7 mouse cellular contexts compared by ENCODE assay signal in the genomic region with DNA sequence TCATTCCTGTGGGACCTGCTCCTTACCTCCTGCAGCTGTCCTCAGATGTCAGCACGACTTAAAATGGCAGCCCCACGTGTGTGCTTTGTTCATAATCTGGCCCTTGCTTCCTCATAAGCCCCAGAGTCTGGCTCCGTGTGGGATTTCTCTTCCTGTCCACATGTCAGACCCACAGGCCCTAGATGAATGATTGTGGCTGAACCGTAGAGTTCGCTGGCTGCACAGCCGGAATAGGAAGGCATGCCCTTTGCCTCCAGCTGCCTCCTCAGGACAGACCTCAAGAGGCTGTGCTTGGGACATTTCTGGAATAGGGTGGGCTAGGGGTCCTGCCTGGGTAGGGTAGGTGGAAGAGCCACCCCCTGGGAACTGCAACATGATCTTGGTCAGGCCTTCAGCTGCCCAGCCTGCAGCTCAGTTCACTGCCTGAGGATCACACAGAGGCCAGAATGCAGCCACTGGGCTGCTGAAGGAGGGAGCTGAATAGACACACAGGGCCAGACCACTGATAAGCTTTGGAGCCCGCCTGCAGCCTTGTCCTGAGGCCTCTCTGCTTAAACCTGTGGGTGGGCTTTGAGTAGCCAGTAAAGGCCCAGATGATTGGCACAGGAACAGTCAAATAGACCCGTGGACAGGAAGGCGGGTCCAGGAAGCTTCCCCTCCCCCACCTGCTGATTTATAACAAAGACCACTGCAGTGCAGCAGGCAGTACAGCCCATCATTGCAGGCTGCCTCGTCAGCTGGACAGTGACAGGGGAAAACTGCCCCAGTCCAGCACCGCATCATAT. TPM values are rescaled to one million over a fixed set of nuclear protein-coding genes. Genes with fewer than 3 reads are reported as not detected.
A peak's percentile ranks its signal among the peaks of the same experiment; 100 is the strongest.
DNase-seq lines count a peak whose midpoint lies in the region; ATAC-seq and TF ChIP-seq lines count a peak whose summit lies in the region.

No protein-coding gene starts in this region.

- 0 out of 2 replicates have a peak overlapping the region, but pooled peaks have one; percentile 8 for H3K4me2 ChIP-seq in embryonic facial prominence, embryonic 11.5 days (ENCODE audit: low read depth, low read length)
- no peak overlapping the region for H3K4me2 ChIP-seq in forebrain, embryonic 16.5 days (ENCODE audit: low read length)
- H3K4me2 ChIP-seq in kidney, postnatal 0 days (ENCODE audit: low read length): no peak overlapping the region

- H3K27me3 ChIP-seq in embryonic facial prominence, embryonic 11.5 days (ENCODE audit: control insufficient read depth, insufficient read depth, low read length): no peaks in the 10 kb centered on the region
- H3K27me3 ChIP-seq in forebrain, embryonic 16.5 days (replicated peaks; ENCODE audit: control insufficient read depth, insufficient read depth, low read length): no peaks in the 10 kb centered on the region
- no peaks in the 10 kb centered on the region for H3K27me3 ChIP-seq in kidney, postnatal 0 days (ENCODE audit: insufficient read depth, low read length)
- no peaks in the 10 kb centered on the region for H3K27me3 ChIP-seq in midbrain, embryonic 10.5 days (ENCODE audit: low read depth, poor library complexity, severe bottlenecking)

- peak overlapping the region; percentile 54 for H3K9ac ChIP-seq in embryonic facial prominence, embryonic 11.5 days (replicated peaks; ENCODE audit: low read length)
- no peak overlapping the region; the same call in 1 of the 2 replicates for H3K9ac ChIP-seq in forebrain, embryonic 16.5 days (replicated peaks; ENCODE audit: low read depth, low read length)
- 0 out of 2 replicates have a peak overlapping the region, but pooled peaks have one; percentile 37 for H3K9ac ChIP-seq in kidney, postnatal 0 days (ENCODE audit: low read depth, low read length)

- DNase-seq in embryonic facial prominence, embryonic 11.5 days (ENCODE audit: low spot score): peak; percentile 92
- peak; percentile 88 for DNase-seq in kidney, postnatal 0 days (ENCODE audit: low spot score)
- peak; percentile 93 for DNase-seq in midbrain, embryonic 10.5 days (ENCODE audit: low spot score)
- no peak for DNase-seq in layer of hippocampus, postnatal 25 days (ENCODE audit: extremely low spot score in 1 of 2, low spot score in 1 of 2)
- no peak for DNase-seq in spleen, adult 18-20 months
- DNase-seq in ovary, adult 18-20 months (ENCODE audit: low spot score): no peak

- peaks cover 17% of the 10 kb centered on the region for H3K4me1 ChIP-seq in embryonic facial prominence, embryonic 11.5 days (ENCODE audit: control insufficient read depth, insufficient read depth, low read length)
- peaks cover 5% of the 10 kb centered on the region; the same call in 1 of the 2 replicates for H3K4me1 ChIP-seq in forebrain, embryonic 16.5 days (replicated peaks; ENCODE audit: control insufficient read depth, insufficient read depth, low read length)
- peaks cover 38% of the 10 kb centered on the region for H3K4me1 ChIP-seq in kidney, postnatal 0 days (replicated peaks; ENCODE audit: insufficient read depth, low read length)
- H3K4me1 ChIP-seq in midbrain, embryonic 10.5 days: peaks cover 69% of the 10 kb centered on the region

- H3K27ac ChIP-seq in embryonic facial prominence, embryonic 11.5 days (replicated peaks; ENCODE audit: low read depth, low read length): peak overlapping the region; percentile 90
- peak overlapping the region; percentile 3; the same call in 1 of the 2 replicates for H3K27ac ChIP-seq in forebrain, embryonic 16.5 days (ENCODE audit: low read length)
- peak overlapping the region; percentile 87 for H3K27ac ChIP-seq in kidney, postnatal 0 days
- H3K27ac ChIP-seq in midbrain, embryonic 10.5 days (replicated peaks): peak overlapping the region; percentile 93

- no peak for TF ChIP-seq CTCF in kidney, postnatal 0 days (IDR thresholded peaks at IDR 0.05; ENCODE audit: low read depth)

- H3K9me3 ChIP-seq in embryonic facial prominence, embryonic 11.5 days (replicated peaks; ENCODE audit: control insufficient read depth, low read length): no peaks in the 10 kb centered on the region
- H3K9me3 ChIP-seq in forebrain, embryonic 16.5 days (ENCODE audit: control insufficient read depth, low read length): peaks cover 4% of the 10 kb centered on the region
- H3K9me3 ChIP-seq in kidney, postnatal 0 days (replicated peaks; ENCODE audit: low read length): no peaks in the 10 kb centered on the region
- H3K9me3 ChIP-seq in midbrain, embryonic 10.5 days (replicated peaks): peaks cover 14% of the 10 kb centered on the region

- 14% methylated on average over 11 of the region's 11 CpGs for WGBS in embryonic facial prominence, embryonic 11.5 days
- WGBS in forebrain, embryonic 16.5 days: 15% methylated on average over 11 of the region's 11 CpGs
- 14% methylated on average over 11 of the region's 11 CpGs for WGBS in kidney, postnatal 0 days
- WGBS in midbrain, embryonic 10.5 days: 11% methylated on average over 11 of the region's 11 CpGs

- peak; percentile 80 for ATAC-seq in embryonic facial prominence, embryonic 11.5 days (replicated peaks; ENCODE audit: insufficient number of reproducible peaks, low FRiP score, low TSS enrichment, low read depth)
- ATAC-seq in forebrain, embryonic 16.5 days: peak; percentile 73; the same call in 1 of the 2 replicates
- peak; percentile 59 for ATAC-seq in kidney, postnatal 0 days (replicated peaks; ENCODE audit: low FRiP score, low read depth)

- H3K4me3 ChIP-seq in embryonic facial prominence, embryonic 11.5 days (ENCODE audit: low read depth, low read length): no peak overlapping the region
- H3K4me3 ChIP-seq in forebrain, embryonic 16.5 days (replicated peaks; ENCODE audit: low read length): no peak overlapping the region
- no peak overlapping the region for H3K4me3 ChIP-seq in kidney, postnatal 0 days (replicated peaks; ENCODE audit: low read depth, low read length)
- H3K4me3 ChIP-seq in midbrain, embryonic 10.5 days: peak overlapping the region; percentile 37

- H3K36me3 ChIP-seq in embryonic facial prominence, embryonic 11.5 days (replicated peaks; ENCODE audit: control insufficient read depth, insufficient read depth, low read depth, low read length): no peaks in the 10 kb centered on the region
- no peaks in the 10 kb centered on the region for H3K36me3 ChIP-seq in forebrain, embryonic 16.5 days (ENCODE audit: control insufficient read depth, insufficient read depth)
- no peaks in the 10 kb centered on the region for H3K36me3 ChIP-seq in kidney, postnatal 0 days (ENCODE audit: insufficient read depth, low read length)
- H3K36me3 ChIP-seq in midbrain, embryonic 10.5 days: peaks cover 14% of the 10 kb centered on the region

RNA-seq across cellular contexts. Expression of a gene that starts 16.0 kb away (rescaled TPM):
- 13.5 and 15.2 TPM in 2 replicates for polyA plus RNA-seq in embryonic facial prominence, embryonic 11.5 days (2014; fragmentation: Nextera tagmentation; extraction: Ambion mirVana)
- 14.5 and 14.8 TPM in 2 replicates for polyA plus RNA-seq in forebrain, embryonic 16.5 days (2015; fragmentation: Nextera tagmentation; extraction: Ambion mirVana)
- polyA plus RNA-seq in kidney, postnatal 0 days (2015; fragmentation: Nextera tagmentation; extraction: Ambion mirVana): 8.2 and 8.6 TPM in 2 replicates
- 14.3 and 16.6 TPM in 2 replicates for polyA plus RNA-seq in midbrain, embryonic 10.5 days (2016; fragmentation: Nextera tagmentation; extraction: Ambion mirVana)
- total RNA-seq in layer of hippocampus, postnatal 25 days (2021): 10 to 100 TPM; 17.7 to 22.6 TPM

Comparison
In these comparisons a context has a peak if more than half of its experiments do, and no peak if none do; other contexts are left out.
1. DNase-seq: peak in embryonic facial prominence, embryonic 11.5 days (single experiment), kidney, postnatal 0 days (single experiment) and midbrain, embryonic 10.5 days (single experiment); none in layer of hippocampus, postnatal 25 days (0 of 2), spleen, adult 18-20 months (0 of 2) and ovary, adult 18-20 months (single experiment).
2. H3K27ac ChIP-seq: peak in every context shown above with its lines; median percentile 93 in midbrain, embryonic 10.5 days; 90 in embryonic facial prominence, embryonic 11.5 days; 87 in kidney, postnatal 0 days; 3 in forebrain, embryonic 16.5 days.
3. Peak in every context shown above with its lines, with median percentiles within 50 percentile points of each other: ATAC-seq.